In the genomic region with DNA sequence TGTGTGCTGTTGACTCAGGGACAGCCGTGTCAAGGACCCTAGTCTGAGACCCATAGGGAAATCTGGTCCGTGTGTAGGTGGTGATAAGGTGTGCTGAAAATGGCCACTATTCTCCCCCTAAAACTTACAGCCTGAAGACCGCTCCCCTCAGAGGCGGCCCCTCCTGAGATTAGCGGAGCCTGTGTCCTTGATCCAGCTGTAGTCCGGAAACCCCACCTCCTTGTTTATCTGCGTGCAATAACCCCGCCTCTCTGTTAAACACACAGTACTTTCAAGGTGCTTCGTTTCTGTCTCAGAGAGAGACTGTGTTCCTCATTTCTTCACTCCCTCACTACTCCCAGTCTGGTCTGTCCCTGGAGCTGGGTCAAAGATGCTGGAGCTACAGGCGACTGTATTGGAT, we compare ENCODE assay signal across 15 mouse cellular contexts. TPM values are rescaled to one million over a fixed set of nuclear protein-coding genes. Genes with fewer than 3 reads are reported as not detected.
DNase-seq lines count a peak whose midpoint lies in the region; ATAC-seq and TF ChIP-seq lines count a peak whose summit lies in the region.
"Had no signal": no experiment of that assay in that cellular context is flagged by ENCODE, and none has a peak within 500 bp of the region (broad histone marks: within the 10 kb centered on the region; RNA-seq: fewer than 3 reads in every experiment).

No protein-coding gene starts in this region.

- no peak overlapping the region for H3K27ac ChIP-seq in intestine, embryonic 15.5 days
- no peak overlapping the region for H3K27ac ChIP-seq in intestine, embryonic 16.5 days (ENCODE audit: low read length)
- H3K27ac ChIP-seq in stomach, postnatal 0 days (replicated peaks), result no peak overlapping the region
- no peak overlapping the region for H3K27ac ChIP-seq in hindbrain, embryonic 10.5 days
- H3K27ac ChIP-seq: forebrain, embryonic 10.5 days; neural tube, embryonic 12.5 days had no signal

- no peak for TF ChIP-seq CTCF in stomach, postnatal 0 days (IDR thresholded peaks at IDR 0.05; ENCODE audit: low read depth)

- H3K4me1 ChIP-seq in intestine, embryonic 15.5 days (replicated peaks), result 0 out of 2 replicates have a peak, but pooled peaks cover 4% of the 10 kb centered on the region
- peaks cover 7% of the 10 kb centered on the region; the same call in 1 of the 2 replicates for H3K4me1 ChIP-seq in intestine, embryonic 16.5 days (ENCODE audit: control insufficient read depth, insufficient read depth, low read length)
- H3K4me1 ChIP-seq in stomach, postnatal 0 days (replicated peaks; ENCODE audit: control insufficient read depth, insufficient read depth), result no peaks in the 10 kb centered on the region
- H3K4me1 ChIP-seq in hindbrain, embryonic 10.5 days (replicated peaks), result no peaks in the 10 kb centered on the region
- H3K4me1 ChIP-seq: neural tube, embryonic 12.5 days had no signal

- 25% methylated on average over 10 of the region's 10 CpGs for WGBS in intestine, embryonic 15.5 days
- 18% methylated on average over 10 of the region's 10 CpGs for WGBS in intestine, embryonic 16.5 days
- WGBS in stomach, postnatal 0 days, result 22% methylated on average over 10 of the region's 10 CpGs
- WGBS in hindbrain, embryonic 10.5 days, result 33% methylated on average over 10 of the region's 10 CpGs

- 0 out of 2 replicates have a peak, but pooled peaks have one; percentile 19 for ATAC-seq in intestine, embryonic 15.5 days
- ATAC-seq in intestine, embryonic 16.5 days, result no peak
- peak; percentile 9; the same call in 1 of the 2 replicates for ATAC-seq in stomach, postnatal 0 days (ENCODE audit: low FRiP score, low TSS enrichment)

- H3K9me3 ChIP-seq in intestine, embryonic 15.5 days, result no peaks in the 10 kb centered on the region
- no peaks in the 10 kb centered on the region for H3K9me3 ChIP-seq in intestine, embryonic 16.5 days (ENCODE audit: control insufficient read depth, low read length)
- no peaks in the 10 kb centered on the region for H3K9me3 ChIP-seq in stomach, postnatal 0 days (ENCODE audit: control insufficient read depth, low read length)
- H3K9me3 ChIP-seq in hindbrain, embryonic 10.5 days, result no peaks in the 10 kb centered on the region
- H3K9me3 ChIP-seq: forebrain, embryonic 10.5 days had no signal

- no peak for TF ChIP-seq EP300 in stomach, postnatal 0 days (optimal IDR thresholded peaks at IDR 0.05)

- peaks cover 2% of the 10 kb centered on the region; the same call in 1 of the 2 replicates for H3K27me3 ChIP-seq in intestine, embryonic 15.5 days (replicated peaks)
- H3K27me3 ChIP-seq in intestine, embryonic 16.5 days (replicated peaks; ENCODE audit: control insufficient read depth, insufficient read depth, low read length), result no peaks in the 10 kb centered on the region
- 0 out of 2 replicates have a peak, but pooled peaks cover 2% of the 10 kb centered on the region for H3K27me3 ChIP-seq in stomach, postnatal 0 days (ENCODE audit: control insufficient read depth, insufficient read depth, low read length)
- H3K27me3 ChIP-seq in hindbrain, embryonic 10.5 days (ENCODE audit: insufficient read depth, poor library complexity, severe bottlenecking), result peaks cover 28% of the 10 kb centered on the region

- H3K36me3 ChIP-seq in intestine, embryonic 15.5 days, result no peaks in the 10 kb centered on the region
- H3K36me3 ChIP-seq in intestine, embryonic 16.5 days (ENCODE audit: control insufficient read depth, insufficient read depth, low read length), result no peaks in the 10 kb centered on the region
- H3K36me3 ChIP-seq in stomach, postnatal 0 days (ENCODE audit: control insufficient read depth, insufficient read depth, low read length), result no peaks in the 10 kb centered on the region
- H3K36me3 ChIP-seq in hindbrain, embryonic 10.5 days, result no peaks in the 10 kb centered on the region
- H3K36me3 ChIP-seq: forebrain, embryonic 10.5 days; neural tube, embryonic 12.5 days had no signal

- H3K4me2 ChIP-seq in intestine, embryonic 15.5 days (replicated peaks), result no peak overlapping the region
- no peak overlapping the region for H3K4me2 ChIP-seq in intestine, embryonic 16.5 days (ENCODE audit: low read depth, low read length)
- no peak overlapping the region for H3K4me2 ChIP-seq in stomach, postnatal 0 days (replicated peaks; ENCODE audit: low read depth)
- H3K4me2 ChIP-seq: neural tube, embryonic 12.5 days had no signal

- no peak overlapping the region for H3K4me3 ChIP-seq in intestine, embryonic 15.5 days (replicated peaks)
- H3K4me3 ChIP-seq in intestine, embryonic 16.5 days (ENCODE audit: low read length), result no peak overlapping the region
- H3K4me3 ChIP-seq in stomach, postnatal 0 days (ENCODE audit: low read depth, low read length), result no peak overlapping the region
- H3K4me3 ChIP-seq in hindbrain, embryonic 10.5 days, result no peak overlapping the region
- H3K4me3 ChIP-seq: forebrain, embryonic 10.5 days; neural tube, embryonic 12.5 days had no signal

- DNase-seq in adrenal gland, adult (ENCODE audit: inconsistent age in 2 of 2, low spot score in 1 of 2), result peak; percentile 52 to 85
- no peak for DNase-seq in adrenal gland, adult 18-20 months (ENCODE audit: low spot score in 2 of 2)
- peak; percentile 26 for DNase-seq in liver
- peak; percentile 36 for DNase-seq in stomach, postnatal 0 days (ENCODE audit: low spot score)
- DNase-seq in retina, postnatal 1 day, result no peak
- no peak for DNase-seq in hindbrain, embryonic 10.5 days (ENCODE audit: low spot score)
- DNase-seq: cerebellum, adult 9-11 months; kidney, postnatal 14 days had no signal

- H3K9ac ChIP-seq in intestine, embryonic 15.5 days, result no peak overlapping the region
- H3K9ac ChIP-seq in intestine, embryonic 16.5 days (ENCODE audit: low read depth, low read length), result no peak overlapping the region
- no peak overlapping the region for H3K9ac ChIP-seq in stomach, postnatal 0 days (ENCODE audit: low read length)
- H3K9ac ChIP-seq: neural tube, embryonic 12.5 days had no signal

RNA-seq across cellular contexts. Expression of a gene that starts 6.5 kb away (rescaled TPM):
- 10 to 100 TPM; 19.8 to 20.9 TPM for total RNA-seq in adrenal gland, adult 18-20 months (2021)
- 2.0 and 2.2 TPM in 2 replicates for polyA plus RNA-seq in intestine, embryonic 15.5 days (2015; fragmentation: Nextera tagmentation; extraction: Ambion mirVana)
- polyA plus RNA-seq in intestine, embryonic 16.5 days (2015; fragmentation: Nextera tagmentation; extraction: Ambion mirVana), result 2.2 and 2.3 TPM in 2 replicates
- polyA plus RNA-seq in stomach, postnatal 0 days (2015; fragmentation: Nextera tagmentation; extraction: Ambion mirVana), result 0.86 and 1.1 TPM in 2 replicates
- 0.72 and 1.5 TPM in 2 replicates for polyA plus RNA-seq in hindbrain, embryonic 10.5 days (2016; fragmentation: Nextera tagmentation; extraction: Ambion mirVana)

RNA-seq across cellular contexts. Expression of a gene that starts 32.2 kb away (rescaled TPM):
- total RNA-seq in adrenal gland, adult 18-20 months (2021), result 1 to 10 TPM; 2.8 to 5.6 TPM
- 7.9 and 8.8 TPM in 2 replicates for polyA plus RNA-seq in intestine, embryonic 15.5 days (2015; fragmentation: Nextera tagmentation; extraction: Ambion mirVana)
- 5.8 TPM in 2 replicates for polyA plus RNA-seq in intestine, embryonic 16.5 days (2015; fragmentation: Nextera tagmentation; extraction: Ambion mirVana)
- 3.7 and 4.4 TPM in 2 replicates for polyA plus RNA-seq in stomach, postnatal 0 days (2015; fragmentation: Nextera tagmentation; extraction: Ambion mirVana)
- 7.7 and 8.9 TPM in 2 replicates for polyA plus RNA-seq in hindbrain, embryonic 10.5 days (2016; fragmentation: Nextera tagmentation; extraction: Ambion mirVana)

RNA-seq across cellular contexts. Expression of a gene that starts 44.0 kb away (rescaled TPM):
- under 1 TPM; 0.27 to 0.61 TPM for total RNA-seq in adrenal gland, adult 18-20 months (2021)
- polyA plus RNA-seq in intestine, embryonic 15.5 days (2015; fragmentation: Nextera tagmentation; extraction: Ambion mirVana), result 0.73 and 1.0 TPM in 2 replicates
- polyA plus RNA-seq in intestine, embryonic 16.5 days (2015; fragmentation: Nextera tagmentation; extraction: Ambion mirVana), result 0.57 and 0.83 TPM in 2 replicates
- polyA plus RNA-seq in stomach, postnatal 0 days (2015; fragmentation: Nextera tagmentation; extraction: Ambion mirVana), result 1.0 and 1.7 TPM in 2 replicates
- 0.24 and 0.27 TPM in 2 replicates for polyA plus RNA-seq in hindbrain, embryonic 10.5 days (2016; fragmentation: Nextera tagmentation; extraction: Ambion mirVana)
- total RNA-seq: hematopoietic stem cell, adult 5-6 weeks; megakaryocyte, adult 5-6 weeks had no signal

RNA-seq across cellular contexts. Expression of a gene that starts 48.4 kb away (rescaled TPM):
- 10 to 100 TPM; 71.1 to 83.3 TPM for total RNA-seq in adrenal gland, adult 18-20 months (2021)
- 4.1 and 4.7 TPM in 2 replicates for polyA plus RNA-seq in intestine, embryonic 15.5 days (2015; fragmentation: Nextera tagmentation; extraction: Ambion mirVana)
- 4.2 and 4.6 TPM in 2 replicates for polyA plus RNA-seq in intestine, embryonic 16.5 days (2015; fragmentation: Nextera tagmentation; extraction: Ambion mirVana)
- polyA plus RNA-seq in stomach, postnatal 0 days (2015; fragmentation: Nextera tagmentation; extraction: Ambion mirVana), result 3.8 and 4.1 TPM in 2 replicates
- polyA plus RNA-seq in hindbrain, embryonic 10.5 days (2016; fragmentation: Nextera tagmentation; extraction: Ambion mirVana), result 1.7 and 2.3 TPM in 2 replicates

RNA-seq across cellular contexts. Expression of a gene that starts 53.8 kb away (rescaled TPM):
- total RNA-seq in adrenal gland, adult 18-20 months (2021), result not detected
- not detected in 2 replicates for polyA plus RNA-seq in intestine, embryonic 15.5 days (2015; fragmentation: Nextera tagmentation; extraction: Ambion mirVana)
- not detected in 2 replicates for polyA plus RNA-seq in intestine, embryonic 16.5 days (2015; fragmentation: Nextera tagmentation; extraction: Ambion mirVana)
- not detected in 2 replicates for polyA plus RNA-seq in stomach, postnatal 0 days (2015; fragmentation: Nextera tagmentation; extraction: Ambion mirVana)
- not detected in 2 replicates for polyA plus RNA-seq in hindbrain, embryonic 10.5 days (2016; fragmentation: Nextera tagmentation; extraction: Ambion mirVana)
- total RNA-seq: hematopoietic stem cell, adult 5-6 weeks; megakaryocyte, adult 5-6 weeks had no signal
- polyA plus RNA-seq: forebrain, embryonic 10.5 days; small intestine, adult 2 months had no signal

Comparison
In these comparisons a context has a peak if more than half of its experiments do, and no peak if none do; other contexts are left out.
1. DNase-seq: peak in adrenal gland, adult (2 of 2), liver (single experiment) and stomach, postnatal 0 days (single experiment); none in adrenal gland, adult 18-20 months (0 of 2), retina, postnatal 1 day (single experiment) and hindbrain, embryonic 10.5 days (single experiment).